Mouse (Mus musculus) stomach, postnatal 0 days (tissue): ENCODE results near the gene Lexm.

Experiments
- CTCF ChIP-seq: IDR thresholded peaks from 2 replicates; pipeline ENCODE4 v1.5.1; 2016; ENCODE audit warnings: antibody characterized with exemption, low read depth, mild to moderate bottlenecking, moderate library complexity
- EP300 ChIP-seq: optimal IDR thresholded peaks from 2 replicates; pipeline ENCODE3; 2016; ENCODE audit warnings: antibody characterized with exemption

DNA sequence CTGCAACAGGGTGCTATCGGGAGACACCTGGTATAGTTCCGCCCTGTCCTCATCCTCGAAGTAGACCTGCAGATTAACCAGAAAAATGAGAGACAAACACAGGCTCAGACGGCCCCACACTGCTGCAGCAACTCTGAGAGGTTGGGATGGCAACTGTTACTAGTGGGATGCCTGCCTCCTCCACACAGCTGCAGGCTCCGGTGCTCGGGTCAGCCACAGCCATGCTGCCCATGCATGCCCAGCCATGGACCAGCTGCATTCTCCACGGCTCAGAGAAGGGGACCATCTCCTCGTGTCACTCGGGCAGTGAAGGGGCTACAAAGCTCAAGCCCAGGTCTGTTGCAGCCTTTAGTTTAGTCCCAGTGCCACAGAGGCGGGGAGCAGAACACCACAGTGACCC is 48.6 kb upstream of the Lexm start:
- TF ChIP-seq CTCF (no peak), EP300 (no peak)
